Mouse (Mus musculus) CH12.LX (cell line): ENCODE measurements around the gene Wdr61. TPM values are rescaled to one million over a fixed set of nuclear protein-coding genes. Genes with fewer than 3 reads are reported as not detected.

Experiments used
- DNase-seq: peaks from one replicate; pipeline ENCODE4 v3.0.0-alpha.2; 2013; ENCODE audit errors: extremely low read depth
- H3K27ac ChIP-seq: 2 replicates; pipeline ENCODE4 v1.5.1; 2012; ENCODE audit warnings: low read depth, mild to moderate bottlenecking, control low read depth, moderate library complexity; ENCODE audit not compliant: insufficient read depth
- H3K27me3 ChIP-seq: replicated peaks from 2 replicates; pipeline ENCODE3; 2012; ENCODE audit warnings: inconsistent platforms
- H3K36me3 ChIP-seq, 2 experiments: replicated peaks in 1 of 2; 2 replicates each; pipeline versions ENCODE3 to v1.6.1; 2012; ENCODE audit warnings: inconsistent platforms in 1 of 2, low read length in 1 of 2, mild to moderate bottlenecking in 1 of 2, mixed read lengths in 1 of 2, moderate library complexity in 1 of 2; ENCODE audit not compliant: control insufficient read depth in 1 of 2, insufficient read depth in 1 of 2
- H3K4me1 ChIP-seq, 2 experiments: 2 replicates each; pipeline ENCODE4 v1.6.1; 2012; ENCODE audit warnings: inconsistent platforms in 1 of 2, moderate library complexity in 1 of 2; ENCODE audit not compliant: insufficient read depth in 2 of 2, control insufficient read depth in 1 of 2
- H3K4me2 ChIP-seq: 2 replicates; pipeline ENCODE4 v1.6.1; 2012; ENCODE audit warnings: low read depth, mild to moderate bottlenecking, control low read depth; ENCODE audit not compliant: poor library complexity, insufficient read depth, severe bottlenecking
- H3K4me3 ChIP-seq, 3 experiments: fragments of 150-350 bp in 1 of 3; sonication (generic) in 1 of 3; replicated peaks in 1 of 3; 2 replicates each; pipeline versions ENCODE3 to v1.5.1; 2011 to 2012; ENCODE audit warnings: low read depth in 2 of 3, low read length in 2 of 3, mild to moderate bottlenecking in 2 of 3, moderate library complexity in 2 of 3, control low read depth in 1 of 3, improper control_type of control experiment in 1 of 3, inconsistent platforms in 1 of 3, mixed read lengths in 1 of 3; ENCODE audit not compliant: poor library complexity in 1 of 3
- H3K79me2 ChIP-seq: replicated peaks from 2 replicates; pipeline ENCODE4 v1.6.1; 2012; ENCODE audit warnings: mild to moderate bottlenecking, moderate library complexity; ENCODE audit not compliant: control insufficient read depth, poor library complexity, insufficient read depth, severe bottlenecking; ENCODE audit errors: extremely low read depth
- H3K9ac ChIP-seq: 2 replicates; pipeline ENCODE4 v1.6.1; 2012; ENCODE audit warnings: low read depth, mild to moderate bottlenecking, control low read depth, moderate library complexity; ENCODE audit not compliant: insufficient read depth
- H3K9me3 ChIP-seq: replicated peaks from 2 replicates; pipeline ENCODE3; 2012; ENCODE audit warnings: low read length, inconsistent platforms, mixed read lengths
- BHLHE40 ChIP-seq: IDR thresholded peaks from 2 replicates; pipeline ENCODE4 v1.6.1; 2011; ENCODE audit warnings: mild to moderate bottlenecking, low read depth, low read length, improper control_type of control experiment
- CTCF ChIP-seq, 2 experiments: IDR thresholded peaks in 1 of 2; conservative IDR thresholded peaks in 1 of 2; 2 replicates each; pipeline ENCODE4 v1.5.1; 2011 to 2012; ENCODE audit warnings: low read depth in 2 of 2, low read length in 2 of 2, improper control_type of control experiment in 1 of 2, inconsistent platforms in 1 of 2, mild to moderate bottlenecking in 1 of 2, moderate library complexity in 1 of 2
- E2F4 ChIP-seq: IDR thresholded peaks from 2 replicates; pipeline ENCODE4 v1.6.1; 2011; ENCODE audit warnings: low read depth, low read length, improper control_type of control experiment; ENCODE audit not compliant: insufficient replicate concordance
- ELF1 ChIP-seq: IDR thresholded peaks from 2 replicates; pipeline ENCODE4 v1.6.1; 2014; ENCODE audit warnings: low read depth, mild to moderate bottlenecking, inconsistent platforms, low read length, improper control_type of control experiment
- IRF4 ChIP-seq: IDR thresholded peaks from 2 replicates; pipeline ENCODE4 v1.6.1; 2014; ENCODE audit warnings: low read depth, mild to moderate bottlenecking, inconsistent platforms, low read length, improper control_type of control experiment
- JUND ChIP-seq: conservative IDR thresholded peaks from 2 replicates; pipeline ENCODE4 v1.6.1; 2011; ENCODE audit warnings: low read depth, low read length, improper control_type of control experiment
- KAT2A ChIP-seq: IDR thresholded peaks from 2 replicates; pipeline ENCODE4 v1.6.1; 2012; ENCODE audit warnings: low read length, improper control_type of control experiment, inconsistent platforms; ENCODE audit not compliant: insufficient replicate concordance
- MAFK ChIP-seq: IDR thresholded peaks from 2 replicates; pipeline ENCODE4 v1.6.1; 2011; ENCODE audit warnings: low read length, improper control_type of control experiment; ENCODE audit not compliant: insufficient replicate concordance
- MXI1 ChIP-seq: IDR thresholded peaks from 2 replicates; pipeline ENCODE4 v1.6.1; 2011; ENCODE audit warnings: mild to moderate bottlenecking, low read depth, low read length, improper control_type of control experiment
- NELFE ChIP-seq: IDR thresholded peaks from 2 replicates; pipeline ENCODE4 v1.6.1; 2011; ENCODE audit warnings: low read depth, low read length, improper control_type of control experiment
- NRF1 ChIP-seq: IDR thresholded peaks from 2 replicates; pipeline ENCODE4 v1.6.1; 2014; ENCODE audit warnings: low read depth, mild to moderate bottlenecking, inconsistent platforms, low read length, improper control_type of control experiment, moderate library complexity
- PAX5 ChIP-seq: IDR thresholded peaks from 2 replicates; pipeline ENCODE4 v1.6.1; 2012; ENCODE audit warnings: low read length, inconsistent platforms, mixed read lengths
- POLR2A ChIP-seq: IDR thresholded peaks from 2 replicates; pipeline ENCODE4 v1.6.1; 2011; ENCODE audit warnings: low read depth, mild to moderate bottlenecking, improper control_type of control experiment, low read length
- POLR2AphosphoS2 ChIP-seq: IDR thresholded peaks from 2 replicates; pipeline ENCODE4 v1.6.1; 2011; ENCODE audit warnings: low read depth, low read length, improper control_type of control experiment
- RAD21 ChIP-seq: IDR thresholded peaks from 2 replicates; pipeline ENCODE4 v1.6.1; 2011; ENCODE audit warnings: low read depth, mild to moderate bottlenecking, low read length, improper control_type of control experiment, moderate library complexity
- RCOR1 ChIP-seq: conservative IDR thresholded peaks from 2 replicates; pipeline ENCODE4 v1.6.1; 2012; ENCODE audit warnings: low read depth, mild to moderate bottlenecking, inconsistent platforms, low read length, improper control_type of control experiment
- SIN3A ChIP-seq: IDR thresholded peaks from 2 replicates; pipeline ENCODE4 v1.6.1; 2012; ENCODE audit warnings: low read length, improper control_type of control experiment, inconsistent platforms
- TBP ChIP-seq: conservative IDR thresholded peaks from 2 replicates; pipeline ENCODE4 v1.6.1; 2011; ENCODE audit warnings: low read depth, low read length, improper control_type of control experiment
- USF1 ChIP-seq: IDR thresholded peaks from 2 replicates; pipeline ENCODE4 v1.6.1; 2014; ENCODE audit warnings: low read depth, mild to moderate bottlenecking, inconsistent platforms, low read length, improper control_type of control experiment
- ZMIZ1 ChIP-seq: IDR thresholded peaks from 2 replicates; pipeline ENCODE4 v1.6.1; 2012; ENCODE audit warnings: low read depth, mild to moderate bottlenecking, inconsistent platforms, low read length, improper control_type of control experiment
- dilution Hi-C: fragments of 300-500 bp; cut with MboI; formaldehyde crosslinking; loops from 2 replicates; pipeline ENCODE4 v1.14.3; 2020; ENCODE audit warnings: low sequenced_read_pairs; ENCODE audit not compliant: extremely low pct_unique_long_range_greater_than_20kb, extremely low pct_ligation_motif_present
- in situ Hi-C: fragments of 300-500 bp; cut with MboI; formaldehyde crosslinking; loops from 3 replicates; pipeline ENCODE4 v1.14.3; 2019; ENCODE audit warnings: low sequenced_read_pairs, low pct_ligation_motif_present, low pct_unique_long_range_greater_than_20kb, mixed read lengths
- polyA plus RNA-seq: library from polyadenylated mRNA; unstranded; fragments of >175 nt; gene quantifications from 2 replicates; pipeline ENCODE4 v1.2.1, GENCODE M21; 2012; ENCODE audit warnings: low read depth; ENCODE audit not compliant: insufficient read length
- total RNA-seq, 2 experiments: library from RNA; depleted of rRNA; stranded (reverse); fragments of 300-350 nt in 1 of 2; fragments of >200 nt in 1 of 2; gene quantifications; 2 replicates each; pipeline ENCODE4 v1.2.3; 2012 to 2014

Wdr61 gene
- total and polyA plus RNA-seq, 3 experiments, result 118 to 245 (median 157) TPM

DNA sequence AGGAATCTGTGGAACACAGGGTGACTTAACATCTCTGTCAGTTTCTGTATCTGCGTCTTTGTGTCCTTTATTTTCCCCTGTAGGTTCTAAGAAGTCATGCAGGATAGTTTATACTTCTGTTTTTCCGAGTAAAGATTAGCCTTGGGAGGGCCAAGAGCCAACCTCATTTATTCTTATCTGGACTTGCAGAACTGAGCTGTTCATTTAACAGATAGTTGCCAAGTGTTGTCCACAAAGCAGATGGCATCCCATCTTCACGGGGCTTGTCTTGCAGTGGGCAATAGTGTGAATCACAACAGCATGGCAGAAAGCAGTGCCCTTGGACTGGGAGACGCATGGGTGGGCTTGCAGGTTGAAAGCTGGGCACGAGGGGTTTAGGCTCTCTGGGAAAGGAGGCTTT is 30.0 kb downstream of the Wdr61 start:
- TF ChIP-seq RCOR1 (no peak), E2F4 (no peak), POLR2A (no peak), ELF1 (no peak), RAD21 (no peak), PAX5 (no peak), BHLHE40 (no peak), CTCF (conservative IDR thresholded peaks at IDR 0.05 in 1 of 2, IDR thresholded peaks at IDR 0.05 in 1 of 2; ENCODE audit: low read depth in 2 of 2, low read length in 2 of 2) (no peak), NRF1 (no peak), KAT2A (no peak), MAFK (no peak), IRF4 (no peak), SIN3A (no peak), JUND (no peak), ZMIZ1 (no peak), TBP (no peak)
- Histone ChIP-seq H3K4me1 (no peaks in the 10 kb centered on the region), H3K4me3 (no peak overlapping the region), H3K27ac (no peak overlapping the region), H3K9ac (no peak overlapping the region), H3K36me3 (peaks cover 6 to 9% of the 10 kb centered on the region in 2 experiments), H3K27me3 (peaks cover 2% of the 10 kb centered on the region), H3K4me2 (no peak overlapping the region), H3K9me3 (no peaks in the 10 kb centered on the region), H3K79me2 (no peaks in the 10 kb centered on the region; the same call in 1 of the 2 replicates)
- DNase-seq, result no peak
- dilution Hi-C loops, result no loop called here
- in situ Hi-C loops, result no loop called here

DNA sequence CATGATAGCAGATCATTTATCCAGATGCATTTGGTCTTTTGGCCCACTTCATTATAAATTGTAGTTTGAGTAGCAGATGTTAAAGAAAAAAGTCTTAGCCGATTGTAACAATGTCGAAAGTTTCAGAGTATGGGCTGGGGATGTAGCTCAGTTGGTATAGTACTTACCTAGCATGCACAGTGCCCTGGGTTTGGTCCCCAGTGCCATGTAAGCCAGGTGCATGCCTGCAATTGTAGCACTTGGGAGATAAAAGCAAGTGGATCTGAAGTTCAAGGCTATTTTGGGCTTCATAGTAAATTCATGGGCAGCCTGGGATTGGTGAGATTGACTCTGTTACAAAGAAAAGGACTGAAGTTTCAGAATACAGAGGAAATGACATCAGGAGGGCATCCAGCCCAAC is 31.7 kb downstream of the Wdr61 start:
- no peak for DNase-seq
- dilution Hi-C loops (no loop called here), in situ Hi-C loops (no loop called here)
- no peak overlapping the region for H3K27ac ChIP-seq
- no peaks in the 10 kb centered on the region; the same call in 1 of the 2 replicates for H3K79me2 ChIP-seq
- H3K36me3 ChIP-seq, result peaks cover 0 to 2% of the 10 kb centered on the region in 2 experiments
- H3K9me3 ChIP-seq, result peaks cover 5% of the 10 kb centered on the region
- peaks cover 16% of the 10 kb centered on the region for H3K27me3 ChIP-seq
- 0 out of 4 replicates have a peak, but pooled peaks cover 0 to 3% of the 10 kb centered on the region in 2 experiments for H3K4me1 ChIP-seq
- H3K4me2 ChIP-seq, result no peak overlapping the region
- no peak overlapping the region for H3K4me3 ChIP-seq
- H3K9ac ChIP-seq, result no peak overlapping the region
- no peak for TF ChIP-seq NRF1
- TF ChIP-seq POLR2AphosphoS2, result no peak
- TF ChIP-seq KAT2A, result no peak
- no peak for TF ChIP-seq IRF4
- no peak for TF ChIP-seq MXI1
- TF ChIP-seq SIN3A, result no peak
- no peak for TF ChIP-seq USF1
- TF ChIP-seq NELFE, result no peak
